Mouse (Mus musculus) cortical plate, adult 2 months (tissue): Measurements from ENCODE around the gene Sbp. TPM values are rescaled to one million over a fixed set of nuclear protein-coding genes. Genes with fewer than 3 reads are reported as not detected.
A peak's percentile ranks its signal among the peaks of the same experiment; 100 is the strongest.
"Not testable (repeated sequence)": the region's sequence is repeated elsewhere in the genome, so short reads cannot be mapped to it uniquely, and the experiment has no call there.

Experiments used
- H3K27ac ChIP-seq: fragments of 200-500 bp; 2 replicates; pipeline ENCODE4 v1.5.1; 2012; ENCODE audit warnings: low read length, control low read depth, inconsistent platforms; ENCODE audit not compliant: insufficient read depth
- H3K4me1 ChIP-seq: fragments of 200-500 bp; 2 replicates; pipeline ENCODE4 v1.6.1; 2011; ENCODE audit warnings: low read length; ENCODE audit not compliant: control insufficient read depth, insufficient read depth
- H3K4me3 ChIP-seq: fragments of 200-500 bp; 2 replicates; pipeline ENCODE4 v1.5.1; 2011; ENCODE audit warnings: mild to moderate bottlenecking, low read length, control low read depth; ENCODE audit not compliant: insufficient read depth
- CTCF ChIP-seq: fragments of 200-500 bp; IDR thresholded peaks from 2 replicates; pipeline ENCODE4 v1.5.1; 2011; ENCODE audit warnings: mild to moderate bottlenecking, control low read depth, low read length; ENCODE audit not compliant: insufficient read depth; ENCODE audit errors: extremely low read depth
- POLR2A ChIP-seq: fragments of 200-500 bp; IDR thresholded peaks from 2 replicates; pipeline ENCODE4 v1.6.1; 2011; ENCODE audit warnings: mild to moderate bottlenecking, low read length, control low read depth; ENCODE audit not compliant: insufficient read depth; ENCODE audit errors: extremely low read depth
- polyA plus RNA-seq: library from polyadenylated mRNA; depleted of rRNA; stranded (reverse); fragments of >200 nt; gene quantifications from 2 replicates; pipeline ENCODE4 v1.2.3, GENCODE M21; 2012; rRNA removed

Sbp gene
- polyA plus RNA-seq: not detected in 2 replicates

GRCm38 (mm10) chr17:23941372-23941771 lies at the start of gene Sbp:
Gene Sbp (plus strand): TSS chr17:23941672.
- Histone ChIP-seq H3K4me3 (no peak within 1 kb of the TSS), H3K4me1 (no peaks in the 10 kb centered on the region), H3K27ac (no peak within 1 kb of the TSS)
- TF ChIP-seq CTCF (no peak), POLR2A (no peak)

GRCm38 (mm10) chr17:23917158-23917557 lies 24.3 kb upstream of the Sbp start, which contains the start of gene Dcpp3:
Gene Dcpp3 (plus strand): TSS chr17:23917458.
- not testable (repeated sequence) for H3K27ac ChIP-seq

GRCm38 (mm10) chr17:23924531-23925007 lies 16.9 kb upstream of the Sbp start:
- no peaks in the 10 kb centered on the region for H3K4me1 ChIP-seq
- peak; percentile 74 for TF ChIP-seq POLR2A
- no peak for TF ChIP-seq CTCF
- H3K4me3 ChIP-seq: peak overlapping the region; percentile 34
- H3K27ac ChIP-seq: no peak overlapping the region

More at GRCm38 (mm10) chr17:23917158-23917557, 24.3 kb upstream of the Sbp start, which contains the start of gene Dcpp3:
- not testable (repeated sequence) for H3K4me3 ChIP-seq, H3K4me1 ChIP-seq

GRCm38 (mm10) chr17:23925090-23925493 lies 16.4 kb upstream of the Sbp start:
- TF ChIP-seq CTCF (no peak), POLR2A (no peak)
- Histone ChIP-seq H3K27ac (no peak overlapping the region), H3K4me3 (peak overlapping the region; percentile 34), H3K4me1 (no peaks in the 10 kb centered on the region)

- Histone ChIP-seq H3K4me1 (no peaks in the 10 kb centered on the region), H3K27ac (no peak overlapping the region), H3K4me3 (no peak overlapping the region)
- TF ChIP-seq POLR2A (no peak), CTCF (no peak)
Measured at GRCm38 (mm10) chr17:23931157-23931556, 10.3 kb upstream of the Sbp start.

GRCm38 (mm10) chr17:23947486-23947885 lies 6.0 kb downstream of the Sbp start:
- H3K27ac ChIP-seq, H3K4me1 ChIP-seq, H3K4me3 ChIP-seq: not testable (repeated sequence)

- Histone ChIP-seq H3K4me1 (0 out of 2 replicates have a peak, but pooled peaks cover 2% of the 10 kb centered on the region), H3K27ac (no peak overlapping the region), H3K4me3 (no peak overlapping the region)
- no peak for TF ChIP-seq CTCF
- no peak for TF ChIP-seq POLR2A
Measured at GRCm38 (mm10) chr17:23949068-23949467, 7.6 kb downstream of the Sbp start.

GRCm38 (mm10) chr17:23950828-23951227 lies 9.4 kb downstream of the Sbp start:
- H3K4me3 ChIP-seq, H3K4me1 ChIP-seq, H3K27ac ChIP-seq: not testable (repeated sequence)

- no peaks in the 10 kb centered on the region for H3K4me1 ChIP-seq
- TF ChIP-seq POLR2A (no peak), CTCF (no peak)
- H3K4me3 ChIP-seq: no peak within 1 kb of the TSS
- H3K27ac ChIP-seq: no peak within 1 kb of the TSS
Measured at GRCm38 (mm10) chr17:23955174-23955573, 13.7 kb downstream of the Sbp start, which contains the start of gene Sbpl. Gene Sbpl (minus strand): TSS chr17:23955274.

- Histone ChIP-seq H3K27ac (no peak overlapping the region), H3K4me1 (no peaks in the 10 kb centered on the region), H3K4me3 (no peak overlapping the region)
- TF ChIP-seq CTCF: peak; percentile 100
- no peak for TF ChIP-seq POLR2A
Measured at GRCm38 (mm10) chr17:23960084-23960738, 18.7 kb downstream of the Sbp start.
